Mouse (Mus musculus): Measurements from ENCODE around the gene Akr1c20. TPM values are rescaled to one million over a fixed set of nuclear protein-coding genes. Genes with fewer than 3 reads are reported as not detected.

Gene Akr1c20
- not detected in 2 replicates for total RNA-seq (2015)
- total RNA-seq (2017): not detected in 2 replicates

DNA sequence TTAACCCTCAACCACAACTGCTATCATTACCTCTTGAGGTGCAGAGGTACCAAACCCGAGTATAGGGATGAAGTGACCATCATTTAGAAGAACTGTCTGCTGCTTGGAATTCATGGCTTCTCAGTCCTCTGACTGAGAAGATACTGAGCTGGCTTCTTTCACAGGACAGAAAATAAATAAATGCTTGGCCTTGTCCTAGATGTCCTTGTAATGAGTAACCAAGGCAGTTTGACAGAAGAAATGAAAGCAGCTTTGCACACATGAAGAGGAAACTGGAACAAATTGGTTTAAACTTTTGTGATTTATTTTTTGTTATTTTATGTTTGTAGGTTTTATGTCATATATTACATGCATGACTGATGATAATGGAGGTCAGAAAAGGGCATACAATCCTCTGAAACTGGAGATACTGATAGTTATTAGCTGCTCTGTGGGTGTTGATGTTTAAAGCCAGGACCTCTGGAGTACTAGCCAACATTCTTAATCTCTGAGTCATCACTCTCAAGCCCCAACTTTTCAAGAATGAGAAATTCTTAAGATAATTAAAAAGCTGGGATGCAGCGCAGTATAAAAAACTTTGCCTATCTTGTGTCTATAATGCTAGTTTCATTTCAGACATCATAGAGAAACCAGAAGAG, at the start of gene Akr1c20:
TSS of gene Akr1c20 (minus strand) at position 145 of the 638 bp plus-strand sequence.
- ATAC-seq (ENCODE audit: poor library complexity, severe bottlenecking): no peak

GRCm38 (mm10) chr13:4565996-4566395, 42.9 kb upstream of the Akr1c20 start:
- no peak for ATAC-seq (ENCODE audit: poor library complexity, severe bottlenecking)

- ATAC-seq (ENCODE audit: poor library complexity, severe bottlenecking): no peak
Measured at GRCm38 (mm10) chr13:4560500-4560899, 37.4 kb upstream of the Akr1c20 start.

GRCm38 (mm10) chr13:4559143-4559542, 36.0 kb upstream of the Akr1c20 start:
- ATAC-seq (ENCODE audit: poor library complexity, severe bottlenecking): no peak

GRCm38 (mm10) chr13:4514811-4515210, 8.3 kb downstream of the Akr1c20 start:
- ATAC-seq (ENCODE audit: poor library complexity, severe bottlenecking): no peak

GRCm38 (mm10) chr13:4467896-4468295, 55.2 kb downstream of the Akr1c20 start:
- no peak for ATAC-seq (ENCODE audit: poor library complexity, severe bottlenecking)

DNA sequence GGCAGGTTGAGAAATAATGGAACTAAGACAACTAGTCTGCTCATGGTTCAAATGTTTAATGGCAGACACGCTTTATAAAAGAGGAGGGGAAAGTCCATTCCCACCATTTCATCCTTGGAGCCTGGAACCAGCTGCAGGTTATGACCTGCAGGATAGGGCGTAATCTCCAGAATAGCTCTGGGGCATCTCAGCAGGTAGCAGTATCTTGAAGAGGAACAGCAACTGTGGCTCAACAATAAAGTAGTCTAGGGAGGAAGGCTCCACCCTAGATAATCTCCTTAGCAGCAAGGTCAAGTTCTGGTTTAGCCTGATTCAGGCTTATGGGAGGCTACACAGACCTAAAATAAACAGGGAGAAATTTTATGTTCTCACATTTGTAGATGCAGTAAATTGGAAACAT, 57.5 kb downstream of the Akr1c20 start:
- ATAC-seq (ENCODE audit: poor library complexity, severe bottlenecking): no peak

Other genes with a start within 250 kb of the Akr1c20 start
- gene Akr1c12, start 243.9 kb downstream of the Akr1c20 start, total RNA-seq (2015): 0.27 TPM in 1 of 2 replicates, not detected in the other
- 0.51 and 0.94 TPM in 2 replicates for gene Akr1c12, start 243.9 kb downstream of the Akr1c20 start, total RNA-seq (2017)
- not detected in 2 replicates for gene Akr1c6, start 89.0 kb downstream of the Akr1c20 start, total RNA-seq (2015)
- not detected in 2 replicates for gene Akr1c6, start 89.0 kb downstream of the Akr1c20 start, total RNA-seq (2017)
- not detected in 2 replicates for gene Akr1c21, start 50.7 kb upstream of the Akr1c20 start, total RNA-seq (2015)
- not detected in 2 replicates for gene Akr1c21, start 50.7 kb upstream of the Akr1c20 start, total RNA-seq (2017)
- gene Akr1e1, start 85.8 kb upstream of the Akr1c20 start, total RNA-seq (2015): 9.4 and 15.6 TPM in 2 replicates
- gene Akr1e1, start 85.8 kb upstream of the Akr1c20 start, total RNA-seq (2017): 3.3 and 3.9 TPM in 2 replicates